In genomic region chr6:95377590-95378245, GRCm38 (mm10) we compare ENCODE assay signal across 21 mouse cellular contexts. TPM values are rescaled to one million over a fixed set of nuclear protein-coding genes. Genes with fewer than 3 reads are reported as not detected.
"Had no signal": no experiment of that assay in that cellular context is flagged by ENCODE, and none has a peak within 500 bp of the region (broad histone marks: within the 10 kb centered on the region; RNA-seq: fewer than 3 reads in every experiment).

No protein-coding gene starts in this region.

- H3K4me2 ChIP-seq: limb, embryonic 13.5 days; midbrain, embryonic 12.5 days had no signal

- H3K4me1 ChIP-seq: limb, embryonic 13.5 days; midbrain, embryonic 12.5 days had no signal

- H3K27ac ChIP-seq: limb, embryonic 13.5 days; liver, embryonic 14.5 days; midbrain, embryonic 12.5 days had no signal

- ATAC-seq: intestine, postnatal 0 days; midbrain, embryonic 16.5 days had no signal

- H3K9ac ChIP-seq: limb, embryonic 13.5 days; liver, embryonic 14.5 days; midbrain, embryonic 12.5 days had no signal

- DNase-seq: kidney, adult 8-10 months; kidney, postnatal 36 days; left cerebral cortex, postnatal 4 days; lung, adult 18-20 months; right cerebral cortex, postnatal 4 days; spleen, adult 18-20 months; thymus, adult 18-20 months; thymus, postnatal 14 days had no signal

- H3K4me3 ChIP-seq: limb, embryonic 13.5 days; midbrain, embryonic 12.5 days had no signal

- H3K27me3 ChIP-seq: limb, embryonic 13.5 days; midbrain, embryonic 12.5 days had no signal

- H3K9me3 ChIP-seq: limb, embryonic 13.5 days; midbrain, embryonic 12.5 days had no signal

- H3K36me3 ChIP-seq: limb, embryonic 13.5 days; midbrain, embryonic 12.5 days had no signal

RNA-seq across cellular contexts. Expression of gene Gm10234, which starts 55.8 kb away (rescaled TPM):
- total RNA-seq: layer of hippocampus, adult 8-10 months; left cerebral cortex, adult 18-20 months; left cerebral cortex, postnatal 10 days; left cerebral cortex, postnatal 4 days; liver, adult 2 months; megakaryocyte-erythroid progenitor cell, adult 5-6 weeks had no signal
- polyA plus RNA-seq: intestine, postnatal 0 days; kidney, embryonic 16.5 days; limb, embryonic 13.5 days; liver, adult 2 months; liver, embryonic 14.5 days; lung, embryonic 16.5 days; midbrain, embryonic 12.5 days; midbrain, embryonic 16.5 days; stomach, embryonic 14.5 days had no signal
